Mouse (Mus musculus): Measurements from ENCODE around the gene Anks6.
A peak's percentile ranks its signal among the peaks of the same experiment; 100 is the strongest.
"Not testable (repeated sequence)": the region's sequence is repeated elsewhere in the genome, so short reads cannot be mapped to it uniquely, and the experiment has no call there.

Anks6 gene

GRCm38 (mm10) chr4:47056791-47057509, at the start of gene Anks6:
Gene Anks6, minus strand, starts transcription at chr4:47057427.
- peak; percentile 22 for DNase-seq (ENCODE audit: low read depth, low spot score)

- DNase-seq (ENCODE audit: low read depth, low spot score) = no peak
Observed at GRCm38 (mm10) chr4:47103561-47103960, 46.3 kb upstream of the Anks6 start.

GRCm38 (mm10) chr4:47093647-47094046, 36.4 kb upstream of the Anks6 start:
- no peak for DNase-seq (ENCODE audit: low read depth, low spot score)

- DNase-seq (ENCODE audit: low read depth, low spot score) = no peak
Observed at GRCm38 (mm10) chr4:47093161-47093560, 35.9 kb upstream of the Anks6 start.

- DNase-seq (ENCODE audit: low read depth, low spot score) = no peak
Observed at GRCm38 (mm10) chr4:47092387-47093021, 35.3 kb upstream of the Anks6 start.

- no peak for DNase-seq (ENCODE audit: low read depth, low spot score)
Observed at GRCm38 (mm10) chr4:47091493-47092386, 34.5 kb upstream of the Anks6 start, which contains the start of gene Galnt12. Gene Galnt12, plus strand, starts transcription at chr4:47091909.

GRCm38 (mm10) chr4:47088671-47089070, 31.4 kb upstream of the Anks6 start:
- no peak for DNase-seq (ENCODE audit: low read depth, low spot score)

GRCm38 (mm10) chr4:47083824-47084223, 26.6 kb upstream of the Anks6 start:
- no peak for DNase-seq (ENCODE audit: low read depth, low spot score)

GRCm38 (mm10) chr4:47080647-47081010, 23.4 kb upstream of the Anks6 start:
- DNase-seq (ENCODE audit: low read depth, low spot score) = no peak

GRCm38 (mm10) chr4:47079997-47080646, 22.9 kb upstream of the Anks6 start:
- DNase-seq (ENCODE audit: low read depth, low spot score) = no peak

GRCm38 (mm10) chr4:47075054-47075453, 17.8 kb upstream of the Anks6 start:
- DNase-seq (ENCODE audit: low read depth, low spot score) = no peak

GRCm38 (mm10) chr4:47060900-47061299, 3.7 kb upstream of the Anks6 start:
- DNase-seq (ENCODE audit: low read depth, low spot score) = no peak

GRCm38 (mm10) chr4:47057510-47058325, 491 bp upstream of the Anks6 start:
- no peak for DNase-seq (ENCODE audit: low read depth, low spot score)

GRCm38 (mm10) chr4:47055570-47056080, 1.6 kb downstream of the Anks6 start:
- no peak for DNase-seq (ENCODE audit: low read depth, low spot score)

GRCm38 (mm10) chr4:47055170-47055569, 2.1 kb downstream of the Anks6 start:
- not testable (repeated sequence) for DNase-seq (ENCODE audit: low read depth, low spot score)

GRCm38 (mm10) chr4:47051905-47052304, 5.3 kb downstream of the Anks6 start:
- DNase-seq (ENCODE audit: low read depth, low spot score) = no peak

- no peak for DNase-seq (ENCODE audit: low read depth, low spot score)
Observed at GRCm38 (mm10) chr4:47050642-47051381, 6.4 kb downstream of the Anks6 start.

GRCm38 (mm10) chr4:47050167-47050566, 7.1 kb downstream of the Anks6 start:
- peak; percentile 55 for DNase-seq (ENCODE audit: low read depth, low spot score)

- DNase-seq (ENCODE audit: low read depth, low spot score) = no peak
Observed at GRCm38 (mm10) chr4:47049216-47049615, 8.0 kb downstream of the Anks6 start.

- DNase-seq (ENCODE audit: low read depth, low spot score) = no peak
Observed at GRCm38 (mm10) chr4:47047765-47048164, 9.5 kb downstream of the Anks6 start.

Measured in retina, adult 2 months (tissue).